Mouse (Mus musculus) hindbrain, embryonic 14.5 days (tissue): ENCODE data around the gene Hbb-bt. TPM values are rescaled to one million over a fixed set of nuclear protein-coding genes. Genes with fewer than 3 reads are reported as not detected.
"Not testable (repeated sequence)": the region's sequence is repeated elsewhere in the genome, so short reads cannot be mapped to it uniquely, and the experiment has no call there.

Experiments
- ATAC-seq: fragments of 200-750 bp; cut with Nextera tagmentation; 2 replicates; pipeline ENCODE4 v1.8.0; 2017; ENCODE audit warnings: moderate number of reproducible peaks, mild to moderate bottlenecking, moderate TSS enrichment, moderate library complexity; ENCODE audit not compliant: low FRiP score
- DNase-seq: peaks from one replicate; pipeline ENCODE4 v3.0.0-alpha.2; 2015; ENCODE audit warnings: low spot score
- H3K27ac ChIP-seq: fragments of 300-500 bp; sonication (generic); 2 replicates; pipeline ENCODE4 v1.5.1; 2014; ENCODE audit warnings: mild to moderate bottlenecking, moderate library complexity
- H3K27me3 ChIP-seq: fragments of 300-500 bp; sonication (generic); 2 replicates; pipeline ENCODE4 v1.6.1; 2014; ENCODE audit warnings: mild to moderate bottlenecking, low read length, mixed read lengths; ENCODE audit not compliant: control insufficient read depth, insufficient read depth
- H3K36me3 ChIP-seq: fragments of 300-500 bp; sonication (generic); replicated peaks from 2 replicates; pipeline ENCODE4 v1.6.1; 2014; ENCODE audit not compliant: control insufficient read depth, insufficient read depth
- H3K4me1 ChIP-seq: fragments of 300-500 bp; sonication (generic); replicated peaks from 2 replicates; pipeline ENCODE4 v1.6.1; 2014; ENCODE audit warnings: antibody characterized with exemption, low read length, mixed read lengths; ENCODE audit not compliant: control insufficient read depth, insufficient read depth
- H3K4me2 ChIP-seq: fragments of 300-500 bp; sonication (generic); replicated peaks from 2 replicates; pipeline ENCODE4 v1.6.1; 2014; ENCODE audit warnings: mild to moderate bottlenecking, moderate library complexity
- H3K4me3 ChIP-seq: fragments of 300-500 bp; sonication (generic); replicated peaks from 2 replicates; pipeline ENCODE4 v1.5.1; 2014; ENCODE audit warnings: mild to moderate bottlenecking, low read length
- H3K9ac ChIP-seq: fragments of 300-500 bp; sonication (generic); 2 replicates; pipeline ENCODE4 v1.6.1; 2014
- H3K9me3 ChIP-seq: fragments of 300-500 bp; sonication (generic); 2 replicates; pipeline ENCODE4 v1.6.1; 2016; ENCODE audit warnings: low read length; ENCODE audit not compliant: control insufficient read depth
- WGBS: fragments of 180-500 bp; shearing (Covaris S2); extraction: QIAGEN DNeasy Blood & Tissue Kit; methylation state at CpG from one replicate; pipeline ENCODE4 v1.1.7; 2014; 5-methylcytosine and 5-hydroxymethylcytosine counted together
- polyA plus RNA-seq: library from polyadenylated mRNA; unstranded; fragments of >200 nt; fragmentation: Nextera tagmentation; extraction: Ambion mirVana; gene quantifications from 2 replicates; pipeline ENCODE4 v1.2.1, GENCODE M21; 2014

Gene Hbb-bt
- polyA plus RNA-seq, 1 experiment from 2014 or later, result 1,734 TPM

DNA sequence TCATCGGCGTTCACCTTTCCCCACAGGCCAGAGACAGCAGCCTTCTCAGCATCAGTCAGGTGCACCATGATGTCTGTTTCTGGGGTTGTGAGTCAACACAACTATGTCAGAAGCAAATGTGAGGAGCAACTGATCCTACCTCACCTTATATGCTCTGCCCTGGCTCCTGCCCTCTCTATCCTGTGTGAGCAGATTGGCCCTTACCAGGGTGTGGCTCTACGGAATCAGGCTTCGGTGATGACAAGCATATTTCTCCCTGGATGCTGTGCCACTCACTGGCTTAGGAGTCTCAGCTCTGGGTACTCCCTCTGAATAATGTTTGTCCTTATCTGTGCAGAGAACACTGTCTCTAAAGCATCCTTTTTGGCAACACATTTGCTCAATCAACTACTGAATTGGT is 14.0 kb upstream of the Hbb-bt start, which contains the start of gene Hbb-bs:
Gene Hbb-bs (minus strand): TSS at position 289 of the 400 bp plus-strand sequence.
- WGBS, result 95% methylated on average over 4 of the region's 4 CpGs
- H3K9me3 ChIP-seq, result no peaks in the 10 kb centered on the region
- H3K4me3 ChIP-seq, result no peak within 1 kb of the TSS
- ATAC-seq (no peak), DNase-seq (no peak)
- no peaks in the 10 kb centered on the region for H3K4me1 ChIP-seq
- H3K36me3 ChIP-seq, result no peaks in the 10 kb centered on the region
- no peaks in the 10 kb centered on the region for H3K27me3 ChIP-seq
- no peak within 1 kb of the TSS for H3K9ac ChIP-seq
- H3K27ac ChIP-seq, result no peak within 1 kb of the TSS
- H3K4me2 ChIP-seq, result no peak within 1 kb of the TSS

DNA sequence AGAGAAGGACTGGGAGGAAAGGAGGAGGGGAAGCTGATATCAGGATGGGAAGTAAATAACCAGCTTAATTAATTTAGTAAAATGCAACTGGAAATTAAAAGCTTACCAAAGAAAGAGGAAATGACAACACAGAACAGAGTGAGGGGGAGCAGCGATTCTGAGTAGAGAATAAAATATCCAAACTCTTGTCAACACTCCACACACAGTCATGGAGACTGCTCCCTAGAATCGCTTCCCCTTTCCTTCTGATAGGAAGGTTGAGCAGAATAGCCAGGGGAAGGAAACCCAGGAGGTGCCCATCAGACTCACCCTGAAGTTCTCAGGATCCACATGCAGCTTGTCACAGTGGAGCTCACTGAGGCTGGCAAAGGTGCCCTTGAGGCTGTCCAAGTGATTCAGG is 13.3 kb upstream of the Hbb-bt start:
- not testable (repeated sequence) for DNase-seq, H3K27me3 ChIP-seq, H3K4me3 ChIP-seq, H3K36me3 ChIP-seq, H3K9me3 ChIP-seq, H3K9ac ChIP-seq, H3K4me1 ChIP-seq, H3K27ac ChIP-seq, H3K4me2 ChIP-seq, ATAC-seq
- no CpG with 5 or more reads among the region's 2 CpGs for WGBS

DNA sequence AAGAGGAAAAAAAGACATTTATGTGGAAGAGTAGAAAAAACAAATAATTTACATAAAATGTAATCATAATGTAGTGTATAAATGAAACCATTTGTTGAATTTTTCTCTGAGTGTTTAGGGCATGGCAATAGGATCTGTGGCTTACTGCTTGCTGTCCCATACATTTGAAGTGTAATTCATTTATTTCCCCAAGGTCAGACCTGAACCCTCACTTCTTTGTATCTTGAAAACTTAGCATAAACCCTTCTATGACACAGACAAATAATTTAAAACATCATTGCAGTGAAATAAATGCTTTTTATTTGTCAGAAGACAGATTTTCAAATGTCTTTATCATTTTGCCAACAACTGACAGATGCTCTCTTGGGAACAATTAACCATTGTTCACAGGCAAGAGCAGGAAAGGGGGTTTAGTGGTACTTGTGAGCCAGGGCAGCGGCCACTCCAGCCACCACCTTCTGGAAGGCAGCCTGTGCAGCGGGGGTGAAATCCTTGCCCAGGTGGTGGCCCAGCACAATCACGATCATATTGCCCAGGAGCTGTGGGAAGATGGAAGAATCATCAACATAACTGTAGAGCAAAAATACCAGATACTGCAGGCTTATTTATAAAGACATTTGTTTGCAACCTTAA is 12.6 kb upstream of the Hbb-bt start:
- H3K4me2 ChIP-seq, result no peak overlapping the region
- ATAC-seq, result no peak
- WGBS, result 54% methylated on average over 3 of the region's 3 CpGs

DNA sequence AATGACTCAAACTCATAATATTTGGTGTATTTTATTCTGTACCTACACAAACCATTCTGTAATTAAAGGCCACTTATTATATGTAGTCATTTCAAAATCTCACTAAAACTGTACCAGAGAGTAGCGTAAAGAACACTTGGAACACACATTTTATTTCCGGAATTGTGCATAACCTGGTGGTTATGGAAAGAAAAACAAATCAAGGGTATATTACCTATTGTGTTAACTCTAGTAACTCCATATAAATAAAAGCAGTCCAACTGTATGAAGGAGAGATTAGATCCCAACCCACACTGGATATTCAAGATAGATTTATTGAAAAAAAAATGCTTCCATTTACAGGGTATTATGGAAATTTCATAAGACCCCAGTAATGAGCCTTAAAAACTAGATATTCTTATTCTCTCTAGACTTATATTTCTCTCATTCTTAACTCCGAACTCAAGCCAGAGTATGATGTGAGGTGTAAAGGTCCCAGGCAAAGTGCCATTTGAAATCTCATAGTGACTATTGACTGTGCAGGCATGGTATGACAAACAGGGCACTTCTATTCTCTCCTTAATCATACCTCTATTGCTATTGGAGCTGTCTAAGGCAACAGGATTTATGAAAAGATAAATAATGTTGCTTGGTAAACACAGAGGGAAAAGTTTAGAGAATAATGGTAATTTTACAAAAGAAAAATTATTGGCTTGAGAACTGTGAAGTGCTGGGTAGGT is 11.9 kb upstream of the Hbb-bt start:
- WGBS, result 93% methylated on average over 3 of the region's 3 CpGs
- ATAC-seq, result no peak

More for the DNA sequence above, 12.6 kb upstream of the Hbb-bt start:
- no peak for DNase-seq
- no peaks in the 10 kb centered on the region for H3K36me3 ChIP-seq
- no peak overlapping the region for H3K4me3 ChIP-seq
- H3K27ac ChIP-seq, result no peak overlapping the region
- H3K27me3 ChIP-seq, result no peaks in the 10 kb centered on the region
- H3K9me3 ChIP-seq, result no peaks in the 10 kb centered on the region
- H3K4me1 ChIP-seq, result no peaks in the 10 kb centered on the region
- no peak overlapping the region for H3K9ac ChIP-seq

DNA sequence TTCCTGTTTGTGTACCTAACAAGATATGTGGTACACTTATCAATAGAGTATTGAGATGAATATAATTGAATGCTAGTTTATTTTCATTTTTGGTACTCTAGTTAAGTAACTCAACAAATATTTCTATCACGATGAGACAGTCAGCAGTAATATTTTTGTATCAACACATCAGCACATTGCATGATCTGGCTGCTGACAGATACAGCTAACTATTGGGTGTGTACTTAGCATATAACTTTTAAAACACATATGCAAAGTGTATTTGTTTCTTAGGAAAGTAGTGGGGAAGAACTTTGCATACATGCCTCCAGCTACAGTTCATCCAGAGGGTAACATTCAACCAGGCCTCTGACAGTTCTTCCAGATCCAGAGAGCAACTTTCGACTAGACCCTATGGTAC is 10.8 kb upstream of the Hbb-bt start:
- ATAC-seq, result no peak
- H3K9ac ChIP-seq, result no peak overlapping the region
- 85% methylated on average over 2 of the region's 2 CpGs for WGBS

More for the DNA sequence above, 11.9 kb upstream of the Hbb-bt start:
- no peak for DNase-seq
- Histone ChIP-seq H3K27ac (no peak overlapping the region), H3K4me1 (no peaks in the 10 kb centered on the region), H3K9me3 (no peaks in the 10 kb centered on the region), H3K27me3 (no peaks in the 10 kb centered on the region), H3K4me3 (no peak overlapping the region), H3K9ac (no peak overlapping the region), H3K4me2 (no peak overlapping the region), H3K36me3 (no peaks in the 10 kb centered on the region)

DNA sequence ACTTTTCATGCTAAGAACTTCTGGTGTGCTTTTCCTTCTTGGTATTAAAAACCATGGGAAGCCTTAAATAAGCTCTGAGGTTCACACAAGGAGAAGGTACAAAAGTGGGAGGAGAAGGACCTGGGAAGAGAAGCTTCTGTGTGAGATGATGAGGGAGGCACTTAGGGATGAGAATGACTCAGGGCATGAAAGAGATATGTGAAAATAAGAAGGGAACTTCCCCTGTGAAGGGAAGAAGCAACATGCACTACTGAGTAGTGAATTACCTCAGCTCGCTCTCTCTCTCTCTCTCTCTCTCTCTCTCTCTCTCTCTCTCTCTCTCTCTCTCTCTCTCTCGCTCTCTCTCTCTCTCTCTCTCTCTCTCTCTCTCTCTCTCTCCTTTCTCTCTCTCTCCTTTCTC is 1.3 kb upstream of the Hbb-bt start:
- not testable (repeated sequence) for H3K36me3 ChIP-seq, DNase-seq, H3K27me3 ChIP-seq, ATAC-seq, H3K4me3 ChIP-seq, H3K27ac ChIP-seq, H3K9me3 ChIP-seq, H3K4me1 ChIP-seq, H3K4me2 ChIP-seq, H3K9ac ChIP-seq
- 100% methylated on average over 1 of the region's 2 CpGs for WGBS

More for the DNA sequence above, 10.8 kb upstream of the Hbb-bt start:
- Histone ChIP-seq H3K4me1 (no peaks in the 10 kb centered on the region), H3K9me3 (no peaks in the 10 kb centered on the region), H3K27ac (no peak overlapping the region), H3K4me2 (no peak overlapping the region), H3K36me3 (no peaks in the 10 kb centered on the region), H3K27me3 (no peaks in the 10 kb centered on the region), H3K4me3 (no peak overlapping the region)
- no peak for DNase-seq

DNA sequence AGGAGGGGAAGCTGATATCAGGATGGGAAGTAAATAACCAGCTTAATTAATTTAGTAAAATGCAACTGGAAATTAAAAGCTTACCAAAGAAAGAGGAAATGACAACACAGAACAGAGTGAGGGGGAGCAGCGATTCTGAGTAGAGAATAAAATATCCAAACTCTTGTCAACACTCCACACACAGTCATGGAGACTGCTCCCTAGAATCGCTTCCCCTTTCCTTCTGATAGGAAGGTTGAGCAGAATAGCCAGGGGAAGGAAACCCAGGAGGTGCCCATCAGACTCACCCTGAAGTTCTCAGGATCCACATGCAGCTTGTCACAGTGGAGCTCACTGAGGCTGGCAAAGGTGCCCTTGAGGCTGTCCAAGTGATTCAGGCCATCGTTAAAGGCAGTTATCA is 644 bp downstream of the Hbb-bt start:
- not testable (repeated sequence) for H3K4me1 ChIP-seq, DNase-seq, H3K27ac ChIP-seq, H3K36me3 ChIP-seq, H3K4me2 ChIP-seq, H3K27me3 ChIP-seq, H3K9ac ChIP-seq, H3K4me3 ChIP-seq, ATAC-seq, H3K9me3 ChIP-seq
- WGBS, result no CpG with 5 or more reads among the region's 3 CpGs

DNA sequence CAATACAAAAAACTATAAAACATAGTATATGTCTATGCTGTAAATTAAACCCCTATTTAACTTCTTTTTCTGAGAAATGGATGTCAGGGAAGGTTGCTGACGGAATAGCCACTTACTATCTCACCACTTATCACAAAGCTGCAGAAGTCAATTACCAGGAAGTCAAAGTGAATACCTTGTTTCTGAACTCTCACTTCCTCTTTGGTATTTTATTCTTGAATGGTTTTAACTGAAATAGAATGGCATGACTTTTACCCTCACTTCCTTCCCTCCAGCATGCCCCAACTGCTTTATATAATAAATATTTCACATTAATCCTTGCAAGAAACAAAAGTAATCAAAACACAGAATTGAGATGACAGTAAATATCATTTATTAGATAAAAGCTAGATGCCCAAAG is 1.6 kb downstream of the Hbb-bt start:
- no peak overlapping the region for H3K4me2 ChIP-seq

DNA sequence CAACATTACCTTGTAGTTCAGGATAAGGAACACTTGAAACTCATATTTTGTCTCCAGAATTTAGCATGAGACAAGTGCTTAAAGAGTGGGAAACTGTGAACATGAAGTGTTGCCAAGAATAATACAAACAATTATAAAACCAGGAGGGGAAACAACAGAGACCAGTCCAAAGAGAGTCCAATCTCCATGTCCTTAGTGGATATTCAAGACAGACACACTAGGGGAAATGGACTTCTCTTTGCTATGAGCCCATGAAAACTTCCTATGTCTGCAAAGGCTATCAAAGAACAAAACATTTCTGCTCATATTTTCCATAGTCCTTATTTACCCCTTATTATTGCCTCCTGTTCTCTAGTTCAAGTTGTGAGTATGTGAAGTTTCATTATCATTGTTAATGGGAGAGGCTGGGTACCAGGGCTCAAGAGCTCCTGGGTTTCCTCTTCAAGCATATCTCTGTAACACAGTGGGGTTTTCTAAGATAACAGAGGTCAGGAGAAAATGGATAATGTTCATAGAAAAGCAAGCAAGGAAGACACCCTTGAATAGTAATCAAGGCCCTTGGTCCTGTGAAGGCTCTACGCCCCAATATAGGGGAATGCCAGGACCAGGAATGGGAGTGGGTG is 2.5 kb downstream of the Hbb-bt start:
- ATAC-seq (no peak), DNase-seq (no peak)
- no peak overlapping the region for H3K4me2 ChIP-seq
- WGBS, result 93% methylated on average over 1 of the region's 1 CpGs
- H3K9me3 ChIP-seq, result no peaks in the 10 kb centered on the region
- H3K9ac ChIP-seq, result no peak overlapping the region
- H3K36me3 ChIP-seq, result no peaks in the 10 kb centered on the region
- H3K27ac ChIP-seq, result no peak overlapping the region
- H3K27me3 ChIP-seq, result no peaks in the 10 kb centered on the region
- no peaks in the 10 kb centered on the region for H3K4me1 ChIP-seq
- H3K4me3 ChIP-seq, result no peak overlapping the region

More for the DNA sequence above, 1.6 kb downstream of the Hbb-bt start:
- Histone ChIP-seq H3K9ac (no peak overlapping the region), H3K4me1 (no peaks in the 10 kb centered on the region), H3K9me3 (no peaks in the 10 kb centered on the region), H3K36me3 (no peaks in the 10 kb centered on the region), H3K27me3 (no peaks in the 10 kb centered on the region), H3K27ac (no peak overlapping the region), H3K4me3 (no peak overlapping the region)
- ATAC-seq (no peak), DNase-seq (no peak)
- WGBS, result 85% methylated on average over 1 of the region's 1 CpGs
